Mouse (Mus musculus) G1E (cell line): ENCODE measurements at regions not wholly inside any gene's neighbourhood (a gene's known extent, or its start where the extent isn't known, plus 50 kb on each side); places are given as distances from the start of the nearest gene placed in this dataset.

Experiments
- CTCF ChIP-seq: IDR thresholded peaks from 2 replicates; pipeline ENCODE4 v1.5.1; 2012; ENCODE audit warnings: low read depth, low read length, inconsistent platforms, mixed read lengths
- GATA1 ChIP-seq: IDR thresholded peaks from 2 replicates; pipeline ENCODE4 v1.6.1; 2012; ENCODE audit warnings: borderline replicate concordance, low read length, inconsistent platforms, mixed read lengths

GRCm38 (mm10) chr12:29353777-29354496, 174.2 kb upstream of the Myt1l start:
- TF ChIP-seq CTCF = no peak
- no peak for TF ChIP-seq GATA1
